Mouse (Mus musculus): Measurements from ENCODE around the gene Hpd.

Hpd gene

DNA sequence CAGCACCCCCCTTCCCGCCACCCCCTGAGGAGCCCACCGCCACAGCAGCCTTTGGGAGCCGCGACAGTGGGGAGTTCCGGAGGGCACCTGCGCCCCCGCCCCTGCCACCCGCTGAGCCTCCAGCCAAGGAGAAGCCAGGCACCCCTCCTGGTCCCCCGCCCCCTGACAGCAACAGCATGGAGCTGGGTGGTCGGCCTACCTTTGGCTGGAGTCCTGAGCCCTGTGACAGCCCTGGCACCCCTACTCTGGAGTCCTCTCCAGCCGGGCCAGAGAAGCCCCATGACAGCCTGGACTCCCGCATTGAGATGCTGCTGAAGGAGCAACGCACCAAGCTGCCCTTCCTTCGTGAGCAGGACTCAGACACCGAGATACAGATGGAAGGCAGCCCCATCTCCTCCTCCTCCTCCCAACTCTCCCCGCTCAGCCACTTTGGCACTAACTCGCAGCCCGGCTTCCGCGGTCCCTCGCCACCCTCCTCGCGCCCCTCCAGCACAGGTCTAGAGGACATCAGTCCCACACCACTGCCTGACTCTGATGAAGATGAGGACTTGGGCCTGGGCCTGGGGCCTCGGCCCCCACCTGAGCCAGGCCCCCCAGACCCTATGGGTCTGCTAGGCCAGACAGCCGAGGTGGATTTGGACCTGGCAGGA lies 34.3 kb downstream of the Hpd start:
- DNase-seq (ENCODE audit: low spot score in 2 of 2) = no peak

DNA sequence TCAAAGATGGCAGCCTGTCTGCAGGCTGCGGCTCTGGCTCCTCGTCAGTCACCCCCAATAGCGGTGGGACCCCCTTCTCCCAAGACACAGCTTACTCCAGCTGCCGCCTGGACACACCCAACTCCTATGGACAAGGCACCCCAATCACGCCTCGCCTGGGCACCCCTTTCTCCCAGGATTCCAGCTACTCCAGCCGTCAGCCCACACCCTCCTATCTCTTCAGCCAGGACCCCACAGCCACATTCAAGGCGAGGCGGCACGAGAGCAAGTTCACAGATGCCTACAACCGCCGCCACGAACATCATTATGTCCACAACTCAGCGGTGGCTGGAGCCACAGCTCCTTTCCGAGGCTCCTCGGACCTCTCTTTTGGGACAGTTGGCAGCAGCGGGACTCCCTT lies 35.0 kb downstream of the Hpd start:
- no peak for DNase-seq (ENCODE audit: low spot score in 2 of 2)

DNA sequence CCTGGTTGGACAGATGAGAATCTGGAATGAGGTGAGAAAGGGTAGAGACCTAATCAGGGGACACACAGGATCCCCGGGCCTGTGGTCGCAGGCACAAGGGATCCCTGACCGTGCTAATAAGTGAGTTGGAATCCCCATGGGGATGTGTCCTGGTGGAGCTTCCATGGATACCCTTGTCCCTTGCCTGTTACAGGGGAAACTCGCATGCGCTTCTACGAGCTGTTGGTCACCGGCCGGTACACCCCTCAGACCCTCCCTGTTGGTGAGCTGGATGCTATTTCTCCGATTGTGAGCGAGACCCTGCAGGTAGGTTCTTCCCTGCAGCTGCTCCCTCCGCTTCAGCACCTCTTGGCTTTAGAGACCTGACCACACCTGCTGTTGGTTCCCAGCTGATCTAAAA lies 36.2 kb downstream of the Hpd start:
- DNase-seq (ENCODE audit: low spot score in 2 of 2) = no peak

DNA sequence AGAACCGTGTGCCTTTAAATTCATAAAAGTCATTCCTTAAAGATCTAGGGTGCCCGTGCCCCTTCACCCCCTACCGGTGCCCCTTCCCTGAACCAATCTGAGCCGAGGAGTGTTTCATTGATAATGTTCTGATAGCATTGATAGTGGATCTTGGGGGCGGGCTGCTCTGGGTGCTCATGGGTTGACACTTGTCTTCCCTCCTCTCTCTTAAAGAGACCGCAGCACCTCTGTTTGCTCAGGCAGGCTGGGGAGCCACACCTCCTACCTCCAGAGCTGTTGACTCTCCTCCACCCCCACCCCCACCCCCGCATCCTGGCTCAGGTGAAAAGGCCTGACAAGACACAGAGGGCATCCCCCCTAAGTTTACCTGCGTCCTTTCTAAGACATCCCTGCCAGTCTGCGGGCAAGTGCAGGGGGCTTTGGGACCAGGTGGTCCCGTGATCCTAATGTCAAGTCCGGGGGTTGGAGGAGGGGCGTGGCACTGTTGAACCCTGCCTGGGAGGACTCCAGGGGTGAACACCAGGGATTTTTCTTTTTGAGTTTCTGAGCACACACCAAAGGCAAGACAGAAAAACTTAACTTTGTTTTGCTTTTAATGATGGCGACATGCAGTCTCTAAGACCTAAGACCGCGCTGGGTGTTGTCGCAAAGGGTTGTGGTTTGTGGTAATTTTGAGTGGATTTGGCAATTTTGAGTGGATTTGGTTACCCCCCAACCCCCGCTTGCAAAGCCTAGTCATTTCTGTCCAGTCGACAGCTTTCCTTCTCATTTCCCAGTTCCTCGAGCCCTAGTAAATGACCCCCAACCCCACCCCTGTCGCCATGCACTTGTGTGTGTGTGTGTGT lies 37.6 kb downstream of the Hpd start:
- no peak for DNase-seq (ENCODE audit: low spot score in 2 of 2)

DNA sequence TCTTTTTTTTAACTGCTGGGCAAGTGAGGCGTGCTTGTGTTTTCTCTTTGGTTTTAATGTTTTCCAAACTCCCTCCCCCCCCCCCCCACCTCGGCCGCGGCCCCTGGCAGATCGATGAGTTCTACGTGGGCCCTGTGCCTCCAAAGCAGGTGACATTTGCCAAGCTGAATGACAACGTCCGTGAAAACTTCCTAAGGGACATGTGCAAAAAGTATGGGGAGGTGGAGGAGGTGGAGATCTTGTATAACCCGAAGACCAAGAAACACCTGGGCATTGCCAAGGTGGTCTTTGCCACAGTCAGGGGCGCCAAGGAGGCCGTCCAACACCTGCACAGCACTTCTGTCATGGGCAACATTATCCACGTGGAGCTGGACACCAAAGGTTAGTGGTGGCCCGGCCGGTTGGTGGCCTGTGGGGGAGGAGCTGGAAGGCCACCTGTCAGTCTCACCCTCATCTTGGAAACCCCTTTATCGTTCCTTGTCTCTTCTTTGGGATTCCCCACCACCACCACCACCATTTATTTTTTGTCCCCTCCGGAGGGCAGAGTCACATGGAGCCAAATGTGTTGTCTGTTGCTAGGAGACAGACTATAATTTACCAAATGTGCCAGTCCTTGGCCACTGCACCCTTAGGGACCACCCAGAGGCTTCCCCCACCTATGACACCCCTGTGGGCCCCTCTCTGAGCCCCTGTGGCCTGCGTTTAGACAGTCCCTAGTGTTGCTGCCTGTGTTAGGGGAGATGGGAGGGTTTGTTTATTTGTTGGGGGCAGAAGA lies 38.4 kb downstream of the Hpd start:
- no peak for DNase-seq (ENCODE audit: low spot score in 2 of 2)

DNA sequence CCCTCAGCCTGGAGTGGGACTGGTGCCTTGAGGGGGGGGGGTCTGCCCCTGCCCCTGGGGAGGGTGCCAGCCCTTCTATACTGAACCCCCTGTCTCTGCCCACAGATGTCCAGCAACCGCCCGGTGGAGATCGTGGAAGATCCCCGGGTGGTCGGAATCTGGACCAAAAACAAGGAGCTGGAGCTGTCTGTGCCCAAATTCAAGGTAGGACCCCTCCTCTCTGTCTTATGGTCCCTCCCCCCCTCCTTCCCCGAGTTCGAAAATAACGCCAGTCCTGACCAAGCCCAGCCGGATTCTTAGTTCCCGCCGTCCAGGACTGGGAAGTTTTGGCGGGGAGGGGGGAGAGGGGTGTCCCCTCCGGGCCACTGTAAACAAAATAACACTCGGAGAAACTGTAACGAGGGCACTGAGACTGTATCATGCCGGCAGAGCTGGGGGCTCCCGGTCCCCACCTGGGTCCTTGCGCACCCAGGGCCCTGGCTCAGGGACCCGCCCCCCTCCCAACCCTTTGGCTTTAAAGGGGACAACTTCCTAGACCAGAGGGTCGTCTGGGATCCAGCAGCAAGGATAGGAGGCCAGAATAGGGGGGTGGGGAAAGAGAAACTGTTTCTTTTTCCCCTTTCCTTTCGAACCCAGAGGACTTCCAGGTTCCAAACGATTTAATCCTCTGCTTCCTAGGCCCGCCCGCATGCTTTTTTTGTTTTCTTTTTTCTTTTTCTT lies 39.1 kb downstream of the Hpd start:
- DNase-seq (ENCODE audit: low spot score in 2 of 2) = no peak

DNA sequence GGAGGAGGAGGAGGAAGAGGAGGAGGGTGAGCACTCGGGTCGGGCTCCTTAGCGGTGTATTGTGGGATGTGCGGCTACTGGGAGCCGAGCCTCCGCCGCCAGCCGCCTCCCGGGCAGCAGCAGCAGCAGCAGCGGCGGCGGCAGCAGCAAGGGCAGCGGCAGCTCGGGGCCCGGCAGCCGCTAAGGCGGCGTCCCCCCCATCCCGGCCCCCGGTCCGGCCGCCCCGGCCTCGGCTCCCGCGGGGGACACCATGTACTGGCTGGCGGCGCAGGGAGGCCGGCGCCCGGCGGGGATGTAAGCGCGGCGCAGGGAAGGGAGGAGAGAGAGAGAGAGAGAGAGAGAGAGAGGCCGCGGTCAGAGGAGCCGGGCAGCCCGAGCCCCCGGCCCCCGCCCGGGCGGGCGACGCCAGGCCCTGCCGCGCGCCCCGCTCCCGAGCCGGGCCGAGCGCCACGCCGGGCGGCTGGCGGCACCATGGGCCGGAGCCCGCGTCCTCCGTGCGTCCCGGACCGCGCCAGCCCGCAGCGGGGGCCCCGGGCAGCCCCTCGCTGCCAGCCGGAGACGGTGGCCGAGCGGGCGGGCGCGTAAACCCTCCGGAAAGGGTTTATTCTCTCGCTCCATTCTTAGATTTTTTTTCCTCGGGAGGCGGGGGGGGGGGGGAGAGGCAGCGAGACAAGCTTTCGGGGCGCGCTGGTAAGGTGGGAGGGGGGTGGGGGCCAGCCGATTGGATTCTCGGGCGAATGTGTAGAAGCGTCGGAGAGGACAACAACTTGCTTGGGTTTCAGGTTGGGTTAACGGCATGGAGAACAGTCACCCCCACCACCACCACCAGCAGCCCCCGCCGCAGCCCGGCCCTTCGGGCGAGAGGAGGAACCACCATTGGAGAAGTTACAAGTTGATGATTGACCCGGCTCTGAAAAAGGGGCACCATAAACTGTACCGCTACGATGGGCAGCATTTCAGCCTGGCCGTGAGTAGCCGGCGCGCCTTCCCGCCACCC lies 40.1 kb downstream of the Hpd start, which contains the start of gene Setd1b:
Gene Setd1b, plus strand, starts transcription at position 33 of the 997 bp plus-strand sequence.
- DNase-seq (ENCODE audit: low spot score in 2 of 2) = no peak

DNA sequence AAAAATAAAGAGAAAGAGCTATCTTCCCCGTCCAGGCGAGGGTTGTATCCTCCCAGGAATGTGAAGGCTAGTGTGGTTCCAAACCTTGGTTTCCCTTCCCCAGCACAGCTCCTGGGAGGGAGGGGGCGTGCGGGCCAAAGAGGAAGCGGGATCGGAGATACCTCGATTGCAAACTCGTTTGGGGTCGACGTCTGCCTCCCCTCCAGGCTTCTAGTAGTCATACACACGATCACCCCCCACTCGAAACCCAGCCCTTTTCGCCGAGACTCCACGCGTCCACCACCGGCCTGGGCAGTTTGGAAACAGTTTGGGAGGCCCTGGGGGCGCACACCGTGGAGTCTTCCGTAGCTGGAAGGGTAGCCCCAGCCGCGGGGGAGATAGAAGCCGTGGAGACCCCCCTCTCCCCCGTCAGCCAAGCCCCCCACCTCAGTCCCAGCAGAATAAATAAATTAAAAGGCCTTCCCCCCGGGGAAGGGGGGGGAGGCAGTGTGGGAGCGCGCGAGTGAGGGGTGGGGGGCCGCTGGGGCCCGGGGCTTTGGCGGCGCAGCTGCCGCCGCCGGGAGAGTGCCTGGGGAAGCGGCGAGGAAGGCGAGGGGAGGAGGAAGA lies 40.9 kb downstream of the Hpd start:
- peak in 1 of 2 experiments; percentile 47 for DNase-seq (ENCODE audit: low spot score in 2 of 2)

DNA sequence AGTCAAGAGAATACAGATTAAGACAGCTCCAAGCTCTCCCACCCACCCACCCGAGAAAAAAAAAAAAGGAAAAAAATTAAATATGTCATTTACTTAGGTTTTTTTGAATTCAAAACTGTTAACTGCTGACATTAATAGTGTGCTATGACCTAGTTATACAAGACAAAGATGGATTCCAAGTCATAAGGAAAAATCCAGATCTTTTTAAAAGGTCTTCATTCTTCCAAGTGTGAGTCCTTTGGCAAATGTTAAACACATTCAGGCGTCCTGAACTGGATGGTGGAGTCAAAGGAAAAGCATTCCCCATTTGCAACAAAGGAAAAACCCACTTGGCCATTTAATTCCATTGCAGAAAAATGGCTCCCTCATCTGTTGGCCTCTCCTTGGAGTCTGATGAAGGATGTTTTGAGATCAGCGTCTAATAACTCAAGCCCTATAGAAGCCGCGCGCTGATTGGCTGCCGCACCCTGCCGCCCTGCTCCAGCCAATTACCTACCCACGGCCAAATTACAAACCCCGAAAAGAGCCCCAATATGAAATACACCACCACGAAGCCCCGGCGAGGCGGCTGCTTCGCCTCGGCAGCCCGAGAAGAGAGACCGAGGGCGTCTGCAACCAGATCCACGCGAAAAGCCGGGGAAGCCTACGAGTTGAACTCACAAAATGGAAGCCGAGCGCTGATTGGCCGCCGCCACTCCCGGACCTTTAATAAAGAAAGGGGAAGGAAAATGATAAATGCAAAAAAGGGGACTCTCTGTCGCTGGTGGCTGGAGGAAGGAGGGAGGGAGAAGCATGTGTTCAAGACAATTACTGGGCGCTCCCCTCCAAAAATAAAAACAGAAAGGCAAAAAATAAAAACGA lies 41.6 kb downstream of the Hpd start:
- peak; percentile 91 to 92 for DNase-seq (ENCODE audit: low spot score in 2 of 2)

DNA sequence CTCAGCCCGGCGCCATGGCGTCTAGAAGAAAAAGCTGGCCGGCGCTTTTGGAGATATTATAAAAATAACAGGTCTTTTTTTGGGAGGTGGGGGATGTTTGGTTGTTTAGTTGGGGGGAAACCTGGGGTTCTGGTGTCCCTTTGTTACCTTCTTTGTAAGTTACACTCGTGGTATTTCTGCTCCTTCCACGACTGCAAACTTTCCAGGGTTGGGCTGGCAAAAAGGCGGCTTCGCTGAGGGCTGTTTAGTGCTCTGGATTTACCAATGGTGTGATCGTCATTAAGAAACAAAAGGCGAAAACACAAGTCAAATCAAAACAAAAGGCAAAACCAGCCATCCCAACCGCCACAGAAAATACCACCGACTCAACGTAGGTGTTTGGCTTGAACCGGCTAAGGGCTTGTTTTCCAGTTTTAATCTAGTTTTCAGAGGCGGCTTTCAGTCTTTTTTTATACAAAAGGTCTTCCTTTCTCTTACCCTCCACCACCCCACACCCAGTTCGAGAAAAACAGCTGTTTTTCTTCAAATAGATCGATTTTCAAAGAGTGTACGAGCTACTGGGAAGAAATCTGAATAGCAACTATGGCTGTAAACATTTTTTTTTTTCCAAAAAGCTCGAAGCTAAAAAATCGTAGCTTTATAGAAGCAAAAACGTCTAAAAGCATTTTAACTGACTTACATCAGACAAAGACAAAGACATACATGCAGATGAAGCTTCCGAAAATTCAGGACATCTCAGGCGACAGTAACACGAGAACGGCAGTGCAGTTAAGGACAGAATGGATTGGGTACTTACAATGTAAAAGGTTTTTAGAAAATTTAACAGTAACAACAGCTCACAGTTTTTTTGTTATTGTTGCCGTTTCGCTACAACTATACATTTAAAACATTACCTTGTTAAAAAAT lies 42.6 kb downstream of the Hpd start:
- no peak for DNase-seq (ENCODE audit: low spot score in 2 of 2)

DNA sequence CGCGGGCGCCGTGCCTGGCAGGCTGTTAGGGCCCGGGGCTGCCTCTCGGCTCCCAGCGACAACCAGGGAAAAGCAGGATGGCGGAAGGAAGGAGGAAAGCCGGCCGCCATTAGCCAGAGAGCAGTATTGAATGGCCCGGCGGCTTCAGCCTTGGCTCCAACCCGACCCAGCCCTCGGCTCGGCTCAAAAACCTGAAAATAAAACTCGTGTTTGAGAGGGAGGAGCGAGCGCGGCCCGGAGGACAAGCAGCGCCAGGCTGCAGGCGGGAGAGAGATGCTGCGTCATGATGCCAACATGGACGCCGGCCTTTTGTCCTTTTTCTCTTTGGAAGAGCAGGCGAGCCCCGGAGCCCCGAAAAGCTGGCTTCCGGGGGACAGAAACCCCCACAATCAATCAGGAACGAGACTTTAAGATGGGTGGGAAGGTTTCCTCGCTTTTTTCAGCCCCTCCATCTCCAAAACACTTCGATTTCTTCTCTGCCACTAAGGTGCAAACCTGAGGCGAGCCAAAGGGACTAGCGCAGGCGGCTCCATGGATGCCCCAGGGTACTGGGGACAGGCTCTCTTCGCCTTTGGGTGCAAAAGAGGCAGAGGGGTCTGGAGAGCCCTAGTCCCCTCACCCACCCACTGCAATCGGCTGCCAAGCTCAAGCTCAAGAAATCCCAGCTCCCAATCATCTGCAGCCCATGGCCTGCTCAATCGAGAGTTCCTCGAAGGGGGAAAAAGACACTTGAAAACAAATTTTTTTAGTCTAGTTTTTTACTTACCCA lies 43.4 kb downstream of the Hpd start:
- DNase-seq (ENCODE audit: low spot score in 2 of 2) = peak in 1 of 2 experiments; percentile 76

DNA sequence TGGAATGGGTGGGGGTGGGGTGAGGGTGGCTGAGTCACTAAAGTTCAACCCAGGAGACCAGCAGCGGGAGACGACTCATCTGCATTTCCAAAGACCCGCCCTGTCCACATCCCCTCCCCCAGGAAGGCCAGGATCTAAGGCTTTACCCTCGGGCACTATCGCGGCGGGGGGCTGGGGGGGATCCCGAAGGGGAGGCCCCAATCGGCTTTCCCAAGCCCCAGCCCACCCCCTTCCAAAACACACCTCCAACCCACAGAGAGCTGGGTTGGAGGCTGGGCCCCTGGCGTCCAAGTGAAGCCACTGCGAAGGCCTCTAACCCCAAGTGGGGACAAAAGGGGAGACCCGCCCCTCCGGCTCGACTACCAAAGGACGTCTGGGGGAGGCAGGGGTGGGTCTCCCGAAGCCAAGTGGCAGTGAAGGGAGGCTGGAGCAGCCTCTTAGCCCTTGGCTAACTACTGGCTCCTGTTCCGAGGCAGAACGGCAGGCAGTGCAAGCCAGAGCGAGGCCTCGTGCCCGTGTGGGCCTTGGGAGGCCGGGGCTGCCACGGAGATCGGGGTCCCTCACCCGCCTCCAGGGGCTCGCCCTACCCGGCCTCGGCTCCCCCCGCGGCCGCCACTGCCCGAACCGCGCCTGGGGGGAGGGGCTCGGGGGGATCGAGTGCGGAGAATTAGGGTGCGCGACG lies 44.2 kb downstream of the Hpd start:
- no peak for DNase-seq (ENCODE audit: low spot score in 2 of 2)

DNA sequence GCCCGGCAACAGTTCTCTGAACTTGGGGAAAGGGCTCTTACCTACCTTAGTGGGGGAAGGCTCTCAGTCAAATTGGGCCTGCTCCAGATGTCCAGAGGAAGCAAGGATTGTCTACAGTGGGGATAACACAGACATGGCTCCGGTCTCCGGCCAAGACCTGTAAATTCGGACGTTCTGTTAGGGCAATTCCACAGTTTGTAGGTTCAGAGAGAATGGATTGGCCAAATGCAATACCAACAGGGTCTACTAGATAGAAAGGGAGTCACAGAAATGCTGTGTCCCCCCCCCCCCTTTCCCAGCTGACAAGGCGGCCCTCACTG lies 44.7 kb downstream of the Hpd start:
- no peak for DNase-seq (ENCODE audit: low spot score in 2 of 2)

DNA sequence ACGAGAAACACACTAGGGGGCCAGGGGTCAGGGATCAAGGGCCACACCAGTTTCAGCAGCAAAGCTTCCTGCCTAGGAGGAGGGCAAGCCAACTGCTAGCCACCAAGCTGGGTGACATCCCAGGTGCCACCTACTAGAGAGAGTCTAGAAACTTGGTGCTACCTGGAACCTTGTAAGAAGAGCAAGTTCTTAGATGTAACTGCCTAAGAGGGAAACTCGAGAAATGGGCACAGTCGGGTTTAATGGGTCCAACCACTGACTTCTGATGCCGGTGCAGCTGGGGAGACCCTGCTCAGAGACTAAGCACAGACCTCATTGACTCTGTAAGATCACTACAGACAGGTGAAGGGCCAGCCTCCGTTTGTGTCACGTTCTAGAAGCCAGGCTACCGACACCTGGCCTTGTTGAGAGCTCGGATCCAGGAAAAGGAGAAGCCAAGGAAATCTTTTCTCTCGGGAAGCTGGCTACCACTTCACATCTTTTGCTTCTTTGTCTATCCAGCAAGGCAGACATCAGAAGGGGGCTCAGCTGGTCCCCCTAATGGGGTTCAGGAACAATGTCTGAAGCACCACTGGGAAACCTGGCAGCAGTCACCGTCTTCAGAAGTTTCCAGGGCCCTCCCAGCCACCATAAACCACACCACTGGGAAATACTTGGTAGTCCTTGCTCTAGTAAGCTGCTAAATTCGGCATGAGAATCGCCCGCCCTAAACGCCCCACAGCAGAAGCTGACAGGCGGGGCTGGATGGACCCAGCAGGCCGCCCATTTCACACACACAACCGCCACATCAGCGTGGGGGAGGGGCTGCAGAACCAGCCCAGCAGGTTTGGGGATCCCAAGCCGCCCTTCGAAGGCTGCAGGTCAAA lies 45.2 kb downstream of the Hpd start:
- peak in 1 of 2 experiments; percentile 60 for DNase-seq (ENCODE audit: low spot score in 2 of 2)

DNA sequence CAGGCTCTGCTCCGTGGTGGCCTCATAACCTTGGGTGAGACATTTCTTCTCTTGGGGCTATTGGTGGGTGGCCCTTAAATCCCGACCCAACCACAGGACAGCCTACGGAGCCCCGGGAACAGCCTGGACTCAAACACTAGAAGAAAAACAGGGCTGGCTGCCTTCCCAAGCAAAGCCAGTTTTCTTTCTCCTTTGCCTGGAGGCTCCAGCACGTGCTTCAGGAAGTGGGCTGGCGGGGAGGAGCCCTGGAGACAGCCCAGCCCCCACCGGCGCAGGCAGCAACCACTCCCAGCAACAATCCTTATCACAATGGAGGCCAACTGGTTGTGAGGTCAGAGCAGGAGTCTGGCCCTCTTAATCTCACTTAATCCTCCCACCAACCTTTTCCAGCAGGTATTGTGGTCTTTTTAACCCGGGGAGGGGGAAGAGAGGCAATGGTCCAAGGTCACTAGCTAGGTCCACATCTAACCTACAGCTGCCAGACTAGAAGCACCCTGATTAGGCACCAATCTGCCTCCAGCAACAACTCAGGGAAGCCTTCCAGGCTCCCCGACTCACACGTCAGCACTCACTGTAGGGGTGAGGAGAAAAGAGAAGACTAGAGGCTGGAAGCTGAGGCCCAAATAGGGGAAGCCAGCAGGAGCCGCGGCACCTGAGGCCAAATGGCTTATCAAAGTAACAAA lies 46.0 kb downstream of the Hpd start:
- DNase-seq (ENCODE audit: low spot score in 2 of 2) = peak; percentile 78 to 84
